Mouse (Mus musculus): ENCODE measurements around the gene Rxylt1.

Gene Rxylt1

GRCm38 (mm10) chr10:122040372-122040771, 56.8 kb downstream of the Rxylt1 start:
- DNase-seq, result no peak

- no peak for DNase-seq
Observed at GRCm38 (mm10) chr10:122039566-122039965, 57.6 kb downstream of the Rxylt1 start.

- no peak for DNase-seq
Observed at GRCm38 (mm10) chr10:122038554-122038953, 58.6 kb downstream of the Rxylt1 start.

- DNase-seq, result no peak
Observed at GRCm38 (mm10) chr10:122033271-122033670, 63.9 kb downstream of the Rxylt1 start.

- DNase-seq, result no peak
Observed at GRCm38 (mm10) chr10:122030420-122030819, 66.8 kb downstream of the Rxylt1 start.

GRCm38 (mm10) chr10:122029738-122030137, 67.4 kb downstream of the Rxylt1 start:
- DNase-seq, result no peak

Data from kidney, adult 18-20 months (tissue).